8 mouse cellular contexts compared by ENCODE assay signal in genomic region chr9:70543048-70543880, GRCm38 (mm10). TPM values are rescaled to one million over a fixed set of nuclear protein-coding genes. Genes with fewer than 3 reads are reported as not detected.
DNase-seq lines count a peak whose midpoint lies in the region; ATAC-seq lines count a peak whose summit lies in the region.

No protein-coding gene starts in this region.

- H3K4me1 ChIP-seq in heart, embryonic 12.5 days (replicated peaks) = peaks cover 11% of the 10 kb centered on the region
- no peaks in the 10 kb centered on the region for H3K4me1 ChIP-seq in brown adipose tissue, adult 24 weeks (ENCODE audit: control insufficient read depth, insufficient read depth, insufficient read length, low read length)
- H3K4me1 ChIP-seq in limb, embryonic 12.5 days (replicated peaks) = peaks cover 13% of the 10 kb centered on the region
- H3K4me1 ChIP-seq in midbrain, embryonic 15.5 days = peaks cover 33% of the 10 kb centered on the region

- peaks cover 6% of the 10 kb centered on the region for H3K36me3 ChIP-seq in heart, embryonic 12.5 days
- peaks cover 4% of the 10 kb centered on the region for H3K36me3 ChIP-seq in limb, embryonic 12.5 days
- H3K36me3 ChIP-seq in midbrain, embryonic 15.5 days (replicated peaks) = peaks cover 1% of the 10 kb centered on the region; the same call in 1 of the 2 replicates

- no peaks in the 10 kb centered on the region for H3K27me3 ChIP-seq in heart, embryonic 12.5 days (replicated peaks)
- no peaks in the 10 kb centered on the region for H3K27me3 ChIP-seq in limb, embryonic 12.5 days
- H3K27me3 ChIP-seq in midbrain, embryonic 15.5 days (replicated peaks) = no peaks in the 10 kb centered on the region

- peak overlapping the region; percentile 79 for H3K4me3 ChIP-seq in heart, embryonic 12.5 days
- peak overlapping the region; percentile 82 for H3K4me3 ChIP-seq in brown adipose tissue, adult 24 weeks (ENCODE audit: insufficient read depth, low read depth, low read length)
- peak overlapping the region; percentile 89 for H3K4me3 ChIP-seq in limb, embryonic 12.5 days (replicated peaks)
- peak overlapping the region; percentile 90 for H3K4me3 ChIP-seq in midbrain, embryonic 15.5 days

- peak overlapping the region; percentile 88 for H3K4me2 ChIP-seq in heart, embryonic 12.5 days
- peak overlapping the region; percentile 78 for H3K4me2 ChIP-seq in limb, embryonic 12.5 days
- H3K4me2 ChIP-seq in midbrain, embryonic 15.5 days = peak overlapping the region; percentile 68

- intact Hi-C loops in heart, postnatal 25 days (cut with DNase I) = no loop called here

- H3K9me3 ChIP-seq in heart, embryonic 12.5 days (replicated peaks) = no peaks in the 10 kb centered on the region
- H3K9me3 ChIP-seq in limb, embryonic 12.5 days = no peaks in the 10 kb centered on the region
- H3K9me3 ChIP-seq in midbrain, embryonic 15.5 days = no peaks in the 10 kb centered on the region

- peak overlapping the region; percentile 90 for H3K9ac ChIP-seq in heart, embryonic 12.5 days
- peak overlapping the region; percentile 97 for H3K9ac ChIP-seq in limb, embryonic 12.5 days (replicated peaks)
- H3K9ac ChIP-seq in midbrain, embryonic 15.5 days = peak overlapping the region; percentile 82

- peak; percentile 77 for ATAC-seq in heart, embryonic 12.5 days (ENCODE audit: insufficient number of reproducible peaks, low FRiP score)
- peak; percentile 73 for ATAC-seq in limb, embryonic 12.5 days (ENCODE audit: insufficient number of reproducible peaks, insufficient read depth, low FRiP score, low TSS enrichment, low read depth)
- peak; percentile 77 for ATAC-seq in midbrain, embryonic 15.5 days (replicated peaks)

- peak overlapping the region; percentile 97 for H3K27ac ChIP-seq in heart, embryonic 12.5 days (ENCODE audit: poor library complexity, severe bottlenecking)
- H3K27ac ChIP-seq in brown adipose tissue, adult 24 weeks (replicated peaks; ENCODE audit: low read depth, low read length) = peak overlapping the region; percentile 75
- H3K27ac ChIP-seq in limb, embryonic 12.5 days = peak overlapping the region; percentile 99
- H3K27ac ChIP-seq in midbrain, embryonic 15.5 days = peak overlapping the region; percentile 99

- DNase-seq in heart, postnatal 25 days (ENCODE audit: low spot score) = no peak
- DNase-seq in CD4-positive, CD25-positive, alpha-beta regulatory T cell, adult 2 months (ENCODE audit: low read depth, low spot score) = peak; percentile 10
- DNase-seq in gastrocnemius, postnatal 10 days = peak; percentile 71
- no peak for DNase-seq in layer of hippocampus, adult 9-10 months (ENCODE audit: low spot score)

- WGBS in heart, embryonic 12.5 days = 1% methylated on average over 64 of the region's 64 CpGs
- under 1% methylated on average over 64 of the region's 64 CpGs for WGBS in limb, embryonic 12.5 days
- whole genome bisulfite sequencing in midbrain, embryonic 15.5 days = 1% methylated on average over 52 of the region's 64 CpGs

RNA-seq across cellular contexts. Expression of gene Sltm, which starts 0.7 kb away (rescaled TPM):
- polyA plus RNA-seq in heart, embryonic 12.5 days (2016; fragmentation: Nextera tagmentation; extraction: Ambion mirVana) = 38.7 and 42.8 TPM in 2 replicates
- 10 to 100 TPM; 19.9 to 20.8 TPM for total RNA-seq in heart, postnatal 25 days (2021)
- polyA plus RNA-seq in brown adipose tissue, adult 24 weeks (2012; ENCODE audit: insufficient read depth, insufficient read length, missing spikeins) = 16.5 and 19.0 TPM in 2 replicates
- 10 to 100 TPM; 21.4 to 26.5 TPM for total RNA-seq in gastrocnemius, postnatal 10 days (2021)
- polyA plus RNA-seq in limb, embryonic 12.5 days (2016; fragmentation: Nextera tagmentation; extraction: Ambion mirVana) = 68.9 and 74.0 TPM in 2 replicates
- 62.6 and 63.5 TPM in 2 replicates for polyA plus RNA-seq in midbrain, embryonic 15.5 days (2015; fragmentation: Nextera tagmentation; extraction: Ambion mirVana)

RNA-seq across cellular contexts. Expression of gene Rnf111, which starts 39.7 kb away (rescaled TPM):
- polyA plus RNA-seq in heart, embryonic 12.5 days (2016; fragmentation: Nextera tagmentation; extraction: Ambion mirVana) = 28.0 and 30.9 TPM in 2 replicates
- total RNA-seq in heart, postnatal 25 days (2021) = 10 to 100 TPM; 18.4 to 21.2 TPM
- 11.6 and 13.3 TPM in 2 replicates for polyA plus RNA-seq in brown adipose tissue, adult 24 weeks (2012; ENCODE audit: insufficient read depth, insufficient read length, missing spikeins)
- total RNA-seq in gastrocnemius, postnatal 10 days (2021) = 10 to 100 TPM; 15.8 to 20.1 TPM
- polyA plus RNA-seq in limb, embryonic 12.5 days (2016; fragmentation: Nextera tagmentation; extraction: Ambion mirVana) = 30.9 TPM in 2 replicates
- 36.9 and 38.3 TPM in 2 replicates for polyA plus RNA-seq in midbrain, embryonic 15.5 days (2015; fragmentation: Nextera tagmentation; extraction: Ambion mirVana)

Comparison
In these comparisons a context has a peak if more than half of its experiments do, and no peak if none do; other contexts are left out.
1. DNase-seq: peak in CD4-positive, CD25-positive, alpha-beta regulatory T cell, adult 2 months (single experiment) and gastrocnemius, postnatal 10 days (single experiment); none in heart, postnatal 25 days (single experiment) and layer of hippocampus, adult 9-10 months (single experiment).
2. Peak in every context shown above with its lines, with median percentiles within 50 percentile points of each other: ATAC-seq, H3K27ac ChIP-seq, H3K4me2 ChIP-seq, H3K4me3 ChIP-seq and H3K9ac ChIP-seq.